Mouse (Mus musculus) ES-Bruce4 (cell line): ENCODE measurements around the gene Nacc2. TPM values are rescaled to one million over a fixed set of nuclear protein-coding genes. Genes with fewer than 3 reads are reported as not detected.

Experiments
- H3K27ac ChIP-seq: 2 replicates; pipeline ENCODE4 v1.5.1; 2012; ENCODE audit warnings: low read length, inconsistent platforms; ENCODE audit not compliant: insufficient read depth
- H3K27me3 ChIP-seq: 2 replicates; pipeline ENCODE4 v1.6.1; 2012; ENCODE audit warnings: mild to moderate bottlenecking, low read length, inconsistent platforms; ENCODE audit not compliant: control insufficient read depth, poor library complexity, insufficient read depth, severe bottlenecking
- H3K36me3 ChIP-seq: 2 replicates; pipeline ENCODE4 v1.6.1; 2012; ENCODE audit warnings: inconsistent platforms, mild to moderate bottlenecking, low read length, moderate library complexity; ENCODE audit not compliant: control insufficient read depth, poor library complexity, insufficient read depth, severe bottlenecking
- H3K4me1 ChIP-seq: one replicate; pipeline ENCODE4 v1.8.1; 2011; ENCODE audit warnings: low read length; ENCODE audit not compliant: control insufficient read depth, insufficient read depth
- H3K4me3 ChIP-seq: 2 replicates; pipeline ENCODE4 v1.5.1; 2011; ENCODE audit warnings: low read depth, mild to moderate bottlenecking, low read length
- H3K9ac ChIP-seq: 2 replicates; pipeline ENCODE4 v1.6.1; 2012; ENCODE audit warnings: low read depth, mild to moderate bottlenecking, inconsistent platforms; ENCODE audit not compliant: poor library complexity, severe bottlenecking
- H3K9me3 ChIP-seq: replicated peaks from 2 replicates; pipeline ENCODE4 v1.6.1; 2012; ENCODE audit warnings: mild to moderate bottlenecking, low read length, inconsistent platforms; ENCODE audit not compliant: control insufficient read depth, poor library complexity, insufficient read depth, severe bottlenecking
- CTCF ChIP-seq: IDR thresholded peaks from one replicate; pipeline ENCODE4 v1.8.1; 2011; ENCODE audit warnings: low read depth, low read length
- EP300 ChIP-seq: IDR thresholded peaks from 2 replicates; pipeline ENCODE4 v1.6.1; 2011; ENCODE audit warnings: low read depth, low read length; ENCODE audit not compliant: insufficient read depth
- POLR2A ChIP-seq: IDR thresholded peaks from one replicate; pipeline ENCODE4 v1.8.1; 2011; ENCODE audit warnings: low read length; ENCODE audit not compliant: insufficient read depth
- polyA plus RNA-seq: library from polyadenylated mRNA; stranded (reverse); fragments of >200 nt; gene quantifications from 2 replicates; pipeline ENCODE4 v1.2.4, GENCODE M21; 2011; ENCODE audit warnings: low read depth; ENCODE audit not compliant: missing spikeins, insufficient read depth, insufficient read length

Nacc2 gene
- polyA plus RNA-seq, 1 experiment = 4.0 TPM

- Histone ChIP-seq H3K9ac (peak overlapping the region; percentile 75), H3K4me1 (peaks cover 10% of the 10 kb centered on the region), H3K36me3 (no peaks in the 10 kb centered on the region), H3K27ac (peak overlapping the region; percentile 88), H3K9me3 (no peaks in the 10 kb centered on the region), H3K27me3 (no peaks in the 10 kb centered on the region), H3K4me3 (peak overlapping the region; percentile 71)
- TF ChIP-seq EP300 (peak; percentile 95), CTCF (peak; percentile 8), POLR2A (no peak)
Measured at GRCm38 (mm10) chr2:26132628-26133551, 9.9 kb upstream of the Nacc2 start.

DNA sequence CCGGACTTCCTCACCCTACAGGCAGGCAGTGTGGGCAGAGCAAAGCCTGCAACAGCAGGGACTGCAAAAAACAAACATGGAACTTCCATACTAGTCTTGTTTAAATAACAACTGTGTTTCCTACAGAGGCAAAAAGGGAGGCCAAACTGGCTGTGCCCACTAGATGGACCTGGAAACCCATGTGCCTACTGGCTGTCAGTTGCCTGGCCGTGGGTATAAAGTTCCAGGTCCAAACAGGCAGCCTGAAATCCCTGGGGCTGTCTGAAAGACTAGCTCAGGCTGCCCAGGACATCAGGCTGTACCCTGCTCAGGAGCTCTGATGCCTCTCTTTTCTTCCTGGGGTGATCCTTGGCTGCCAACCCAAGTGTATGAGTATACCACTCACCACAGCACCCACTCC, 8.3 kb upstream of the Nacc2 start:
- H3K36me3 ChIP-seq = no peaks in the 10 kb centered on the region

DNA sequence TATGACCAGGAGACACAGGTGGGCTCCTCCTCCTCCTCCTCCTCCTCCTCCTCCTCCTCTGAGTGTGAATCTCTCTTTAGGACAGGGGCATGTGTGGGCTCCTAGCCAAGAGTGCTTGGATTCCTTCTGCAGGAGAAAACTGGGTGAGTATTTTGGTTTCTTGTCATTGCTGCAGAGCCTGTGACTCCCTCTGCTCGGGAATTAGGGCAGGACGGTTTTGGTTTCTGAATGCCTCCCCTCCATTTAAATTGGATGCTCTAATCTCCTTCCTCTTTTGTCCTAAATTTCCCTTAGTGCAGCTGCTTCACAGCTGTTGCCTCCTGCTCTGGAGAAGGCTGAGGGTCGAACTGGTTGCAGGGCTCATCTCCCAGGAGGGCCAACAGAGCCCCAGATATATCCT, 6.9 kb upstream of the Nacc2 start:
- Histone ChIP-seq H3K36me3 (no peaks in the 10 kb centered on the region), H3K9me3 (no peaks in the 10 kb centered on the region), H3K27me3 (no peaks in the 10 kb centered on the region), H3K27ac (no peak overlapping the region), H3K4me1 (peaks cover 14% of the 10 kb centered on the region), H3K4me3 (no peak overlapping the region), H3K9ac (no peak overlapping the region)
- TF ChIP-seq CTCF (no peak), POLR2A (no peak), EP300 (no peak)

More for the DNA sequence above, 8.3 kb upstream of the Nacc2 start:
- H3K4me1 ChIP-seq = peaks cover 14% of the 10 kb centered on the region
- no peak overlapping the region for H3K4me3 ChIP-seq
- no peaks in the 10 kb centered on the region for H3K27me3 ChIP-seq
- no peak overlapping the region for H3K27ac ChIP-seq
- H3K9me3 ChIP-seq = no peaks in the 10 kb centered on the region
- H3K9ac ChIP-seq = no peak overlapping the region
- TF ChIP-seq CTCF (no peak), EP300 (no peak), POLR2A (no peak)

- Histone ChIP-seq H3K4me3 (no peak overlapping the region), H3K9ac (no peak overlapping the region), H3K36me3 (no peaks in the 10 kb centered on the region), H3K27me3 (no peaks in the 10 kb centered on the region), H3K27ac (no peak overlapping the region), H3K9me3 (no peaks in the 10 kb centered on the region), H3K4me1 (peaks cover 14% of the 10 kb centered on the region)
- TF ChIP-seq POLR2A (no peak), CTCF (no peak), EP300 (no peak)
Measured at GRCm38 (mm10) chr2:26129346-26129745, 6.3 kb upstream of the Nacc2 start.

DNA sequence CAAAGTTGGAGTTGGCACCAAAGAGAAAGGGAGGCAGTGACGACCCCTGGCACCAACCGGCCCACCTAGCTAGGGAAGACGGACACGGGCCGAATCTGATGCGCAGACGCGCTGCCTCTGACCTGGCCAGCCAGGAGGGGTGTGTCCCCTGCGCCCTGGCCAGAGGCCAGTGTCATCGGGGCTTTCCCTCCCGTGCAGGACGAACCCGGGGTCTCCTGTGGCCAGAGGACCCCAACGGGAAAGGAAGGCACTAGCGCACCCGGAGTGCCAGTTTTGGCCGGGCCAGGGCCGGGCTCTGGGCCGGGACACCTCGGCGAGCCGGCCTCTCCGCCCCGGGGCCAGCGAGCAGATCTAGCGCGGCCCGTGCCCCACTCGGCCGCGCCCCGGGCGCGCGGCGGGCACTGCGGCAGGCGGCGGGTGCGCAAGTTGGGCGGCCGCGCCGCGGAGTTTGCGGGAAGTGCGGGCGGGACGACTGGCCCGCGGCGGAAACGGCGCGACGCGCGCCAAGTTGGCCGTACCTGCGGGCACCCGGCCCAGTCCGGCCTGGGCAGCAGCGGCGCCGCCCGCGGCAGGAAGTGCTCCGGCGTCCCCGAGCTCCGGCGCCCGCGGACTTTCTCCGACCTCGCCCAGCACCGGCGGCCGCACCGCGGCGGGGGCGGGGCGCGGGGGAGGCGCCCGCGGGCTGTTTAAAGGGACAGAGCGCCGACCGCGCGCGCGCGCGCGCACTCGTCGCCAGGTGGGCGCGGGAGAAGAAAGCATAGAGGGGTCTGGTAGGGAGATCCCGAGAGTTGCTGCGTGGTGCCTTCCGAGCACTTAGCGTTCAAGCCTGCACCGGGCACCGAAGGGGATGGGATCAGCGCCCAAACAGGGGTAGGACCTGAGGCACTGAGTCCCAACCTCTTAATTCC, 595 bp downstream of the Nacc2 start:
- Histone ChIP-seq H3K4me3 (peak overlapping the region; percentile 87), H3K27me3 (no peaks in the 10 kb centered on the region), H3K9ac (peak overlapping the region; percentile 81), H3K9me3 (no peaks in the 10 kb centered on the region), H3K4me1 (peaks cover 3% of the 10 kb centered on the region), H3K27ac (no peak overlapping the region), H3K36me3 (no peaks in the 10 kb centered on the region)
- TF ChIP-seq POLR2A (peak; percentile 10), EP300 (0 out of 2 replicates have a peak, but pooled peaks have one; percentile 31), CTCF (no peak)
